Mouse (Mus musculus) left cerebral cortex, postnatal 14 days (tissue): Measurements from ENCODE around the gene Acaa1b. TPM values are rescaled to one million over a fixed set of nuclear protein-coding genes. Genes with fewer than 3 reads are reported as not detected.

ENCODE experiments used
- DNase-seq, 2 experiments: peaks; one replicate each; pipeline ENCODE4 v3.0.0; 2021 to 2022; ENCODE audit warnings: low spot score in 2 of 2, mixed read lengths in 1 of 2
- intact Hi-C: fragments of 180-260 bp; cut with DNase I; formaldehyde crosslinking; loops from one replicate; pipeline ENCODE4 v1.15.1; 2025
- long read RNA-seq, 2 experiments: library from polyadenylated mRNA; stranded (forward); transcript quantifications; one replicate each; pipeline ENCODE4 v2.0.0; 2021
- total RNA-seq, 2 experiments: library from RNA; stranded (reverse); gene quantifications; 2 replicates each; pipeline ENCODE4 v1.2.3; 2021

Gene Acaa1b
- 1 to 10 TPM; 1.2 to 2.2 TPM for total RNA-seq
- long read RNA-seq, experiment 1, partial matches to known transcripts: 0 of 5 reads
- long read RNA-seq, experiment 1, other reads (novel, unspliced or antisense): 2 of 5 reads
- long read RNA-seq, experiment 2, partial matches to known transcripts: 0 of 1 reads
- long read RNA-seq, experiment 2, other reads (novel, unspliced or antisense): 1 of 1 reads

DNA sequence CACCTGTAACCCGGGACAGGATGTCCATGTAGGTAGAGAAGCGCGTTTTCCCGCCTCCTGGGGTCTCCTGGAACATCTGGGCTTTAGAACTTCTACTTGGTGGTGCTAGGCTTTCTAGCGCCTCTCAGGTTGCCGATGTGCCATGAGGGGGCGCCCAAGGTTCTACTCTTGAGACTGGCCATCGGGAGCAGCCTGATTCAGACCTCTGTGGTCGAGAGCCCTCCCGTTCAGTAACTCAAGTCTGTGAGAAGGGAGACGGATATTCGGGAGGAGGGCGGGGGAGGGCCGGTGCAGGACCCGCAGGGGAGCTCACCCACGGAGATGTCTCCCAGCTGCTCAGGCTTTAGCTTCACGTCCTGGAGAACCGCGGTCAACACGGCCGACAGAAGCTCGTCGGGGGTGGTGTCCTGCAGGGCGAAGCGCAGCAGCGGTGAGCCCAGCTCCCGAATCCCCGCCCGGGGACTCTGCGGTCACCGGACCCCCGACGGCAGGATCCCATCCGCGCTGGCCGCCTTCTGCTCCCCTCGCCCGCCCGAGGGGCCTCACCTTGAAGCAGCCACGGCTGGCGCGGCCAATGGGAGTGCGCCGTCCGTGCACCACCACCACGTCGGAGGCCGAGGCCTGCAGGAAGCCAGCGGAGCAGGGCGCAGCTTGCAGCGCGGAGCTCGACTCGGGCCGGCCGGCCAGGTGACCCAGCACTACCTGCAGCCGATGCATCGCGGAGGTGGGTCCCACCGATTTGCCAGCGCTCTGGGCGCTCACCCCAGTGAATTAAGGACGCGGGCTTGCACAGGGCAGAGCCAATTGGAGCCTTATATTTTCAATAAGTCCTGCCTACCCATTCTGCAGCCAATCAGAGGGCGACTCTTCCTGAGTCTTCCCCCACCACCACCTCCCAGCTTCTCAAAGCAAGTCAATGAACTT, at the start of gene Acaa1b:
Acaa1b (minus strand) TSS at position 816 of the 924 bp plus-strand sequence.
- intact Hi-C loops: loop anchor here (5.0 kb wide), 1 partner anchor 271 kb away; no protein-coding TSS in a partner anchor
- DNase-seq: peak; percentile 70 to 77

DNA sequence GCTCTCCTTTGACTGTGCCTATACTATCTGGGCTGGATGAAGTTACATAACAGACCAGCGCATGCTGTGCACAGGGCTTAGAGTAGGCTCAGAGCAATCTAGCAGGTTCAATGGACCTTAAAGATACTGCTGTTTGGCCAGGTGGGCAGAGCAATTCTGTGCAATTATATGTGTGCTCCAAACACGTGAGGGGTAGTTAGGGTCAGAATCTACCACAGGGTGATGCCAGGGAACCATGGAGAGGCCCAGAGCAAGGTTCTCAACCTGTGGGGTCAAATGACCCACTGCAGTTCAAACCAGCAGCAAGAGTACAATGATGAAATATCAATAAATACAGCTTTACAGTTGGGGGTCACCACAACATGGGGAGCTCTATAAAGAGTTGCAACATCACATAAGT, 49.8 kb upstream of the Acaa1b start:
- intact Hi-C loops: no loop called here

DNA sequence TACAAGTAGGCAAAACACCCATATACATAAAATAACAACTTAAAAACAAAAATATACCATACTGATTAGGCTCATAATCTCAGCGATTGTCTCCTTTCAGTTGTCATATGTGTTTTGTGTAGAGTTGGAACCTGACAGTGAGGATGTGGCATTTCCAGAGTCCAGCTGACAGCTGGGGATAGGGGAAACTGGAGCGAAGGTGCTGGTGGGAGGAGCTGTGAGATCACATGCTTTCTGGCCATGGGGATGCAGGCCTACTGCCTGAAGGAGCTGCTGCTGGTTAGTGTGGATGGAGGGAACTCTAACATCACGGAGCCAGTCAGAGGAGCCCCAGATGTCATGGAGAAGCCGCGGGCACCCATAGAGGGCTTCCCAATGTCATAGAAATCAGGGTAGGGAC, 48.9 kb upstream of the Acaa1b start:
- intact Hi-C loops: no loop called here
- DNase-seq: no peak

More for the DNA sequence above, 49.8 kb upstream of the Acaa1b start:
- DNase-seq: no peak

DNA sequence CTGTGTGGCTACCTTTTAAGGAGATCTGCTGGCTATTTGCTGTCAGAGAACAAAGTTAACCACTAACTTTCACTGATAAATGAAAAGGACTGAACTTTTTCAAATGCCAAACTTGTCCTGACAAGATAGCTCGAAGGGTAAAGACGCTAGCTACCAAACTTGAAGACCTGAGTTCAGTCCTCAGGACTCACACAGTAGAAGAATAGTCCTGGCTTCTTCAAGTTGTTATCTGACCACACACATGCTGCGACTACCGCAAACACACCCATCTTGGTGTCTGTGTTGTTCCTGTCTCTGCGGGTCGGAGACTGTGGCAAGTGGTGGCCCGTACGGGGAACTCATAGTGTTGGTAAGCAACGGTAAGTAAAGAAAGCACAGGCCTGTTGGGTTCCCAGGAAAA, 46.7 kb upstream of the Acaa1b start:
- intact Hi-C loops: no loop called here
- no peak for DNase-seq

DNA sequence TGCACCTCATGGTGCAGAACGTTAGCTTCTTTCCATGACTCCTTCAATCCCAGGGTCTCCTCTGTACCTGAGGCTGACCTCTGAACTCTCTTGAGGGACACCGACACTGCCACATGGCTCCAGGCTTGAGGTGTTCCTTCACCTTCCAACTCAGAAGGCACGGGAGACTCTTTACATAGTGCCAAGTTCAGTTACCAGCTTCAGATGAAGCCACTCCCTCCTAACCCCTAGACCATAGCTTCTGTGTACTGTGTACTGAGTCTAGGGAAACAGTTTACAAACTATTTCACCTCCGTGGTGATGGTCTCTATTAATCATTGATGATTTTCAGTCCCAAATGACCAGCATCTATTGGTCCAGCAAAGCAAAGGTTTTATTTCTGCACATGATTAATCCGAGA, 44.8 kb upstream of the Acaa1b start:
- DNase-seq: no peak
- intact Hi-C loops: no loop called here

DNA sequence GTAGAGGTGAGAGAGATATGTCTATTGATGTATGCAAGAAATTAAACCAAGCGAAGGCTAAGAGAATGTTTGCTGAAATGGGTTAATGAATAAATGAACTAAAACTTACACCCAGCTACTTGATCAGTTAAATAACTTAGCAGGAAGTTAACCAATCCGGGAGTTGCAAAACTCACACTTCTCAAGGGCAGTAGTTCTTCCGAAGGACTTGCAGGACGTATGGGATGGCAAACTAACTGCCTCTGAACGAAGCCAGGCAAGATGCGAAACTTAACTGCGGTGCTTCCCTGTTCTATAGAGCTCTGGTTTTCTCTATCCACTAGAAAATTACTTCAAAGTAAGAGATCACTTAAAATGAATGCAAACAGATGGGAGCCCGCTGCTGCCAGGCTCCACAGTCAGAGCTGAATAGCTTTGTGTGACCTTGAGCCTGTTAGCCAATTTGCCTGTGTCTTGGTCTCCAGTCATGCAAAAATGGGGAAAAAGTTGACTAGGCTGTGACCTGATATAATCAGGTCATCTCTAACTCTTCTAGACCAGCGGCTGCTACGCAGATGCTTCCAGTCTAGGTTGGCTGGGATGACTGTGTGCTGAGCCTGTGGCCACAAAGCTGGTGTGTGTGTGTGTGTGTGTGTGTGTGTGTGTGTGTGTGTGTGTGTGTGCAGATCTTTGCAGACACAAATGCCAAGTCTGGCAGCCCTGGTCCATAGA, 42.4 kb upstream of the Acaa1b start:
- intact Hi-C loops: no loop called here
- DNase-seq: no peak

DNA sequence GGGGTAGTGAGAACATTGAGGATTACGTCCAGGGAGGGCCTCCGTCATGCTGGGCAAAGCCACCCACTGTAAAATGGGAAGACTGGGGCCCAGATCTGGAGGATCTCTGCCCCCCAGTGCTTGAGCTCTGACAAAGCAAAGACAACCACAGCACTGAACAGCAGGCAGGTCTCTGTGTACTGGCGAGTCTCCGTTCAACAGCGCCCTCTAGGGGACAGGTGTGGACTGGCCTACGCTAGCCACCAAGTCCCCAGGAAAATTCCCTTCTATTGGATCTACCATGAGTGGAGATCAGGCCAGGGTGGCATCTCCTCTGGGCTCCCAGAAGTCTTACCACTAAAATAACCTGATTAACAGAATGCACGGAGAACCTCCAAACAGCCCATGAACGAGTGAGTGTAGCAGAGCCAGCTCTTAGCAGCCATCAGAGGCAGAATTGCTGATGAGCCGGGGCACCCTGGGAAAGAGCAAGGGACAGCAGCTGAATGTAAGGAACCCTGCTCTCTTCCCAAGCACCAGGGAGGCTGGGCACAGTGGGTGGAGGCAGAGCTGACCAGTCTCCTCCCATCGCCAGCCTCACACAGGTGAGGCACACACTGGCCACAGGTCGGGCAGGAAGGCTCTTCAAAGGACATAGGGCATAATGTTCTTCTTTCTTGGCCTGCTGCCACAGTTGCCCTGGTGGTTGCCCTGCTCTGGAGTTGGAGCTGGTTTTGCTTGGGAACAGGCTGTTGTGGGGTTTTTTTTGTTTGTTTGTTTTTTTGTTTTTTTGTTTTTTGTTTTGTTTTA, 35.5 kb upstream of the Acaa1b start:
- intact Hi-C loops: no loop called here
- DNase-seq: peak in 1 of 2 experiments; percentile 16

DNA sequence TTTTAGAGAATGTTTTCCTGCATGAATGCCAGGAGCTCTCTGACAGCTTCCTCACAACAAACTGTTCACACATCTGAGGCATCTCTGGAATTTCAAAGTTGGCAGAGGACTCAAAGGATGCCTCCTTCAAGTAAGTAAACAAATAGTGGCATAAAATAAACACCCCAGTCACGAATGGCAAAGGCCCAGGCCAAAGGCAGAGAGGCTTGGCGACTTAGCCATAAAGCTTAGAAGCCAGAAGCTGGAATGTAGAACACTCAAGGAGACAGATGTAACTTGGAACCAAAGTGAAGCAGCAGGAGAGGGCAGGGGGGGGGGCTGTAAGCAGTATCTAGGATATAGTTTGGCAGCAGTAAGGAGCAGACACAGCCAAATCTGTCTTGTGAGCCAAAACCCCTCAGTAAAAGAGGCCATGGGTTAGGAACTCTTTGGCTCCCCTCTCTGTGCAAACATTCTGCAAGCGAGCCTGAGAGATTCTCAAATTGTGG, 24.4 kb upstream of the Acaa1b start:
- DNase-seq: peak in 1 of 2 experiments; percentile 43
- intact Hi-C loops: no loop called here

DNA sequence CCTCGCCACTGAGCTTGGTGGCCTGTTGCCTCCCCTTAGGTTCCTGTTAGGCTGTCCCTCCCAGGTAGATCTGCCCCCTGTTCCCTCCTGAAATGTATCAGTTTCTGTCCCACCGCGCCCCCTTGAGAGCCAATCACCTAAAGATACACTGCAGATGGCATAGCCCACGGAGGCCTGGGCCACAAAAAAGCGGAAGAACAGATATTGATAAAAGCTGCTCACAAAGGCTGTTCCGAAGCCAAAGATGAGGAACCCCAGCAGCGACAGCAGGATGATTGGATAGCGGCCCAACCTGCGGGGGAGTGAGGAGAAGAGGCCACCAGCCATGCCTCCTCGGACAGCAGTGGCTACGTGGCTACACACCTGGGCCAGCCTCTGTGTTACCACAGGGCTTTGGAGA, 22.4 kb upstream of the Acaa1b start:
- no peak for DNase-seq
- intact Hi-C loops: no loop called here

DNA sequence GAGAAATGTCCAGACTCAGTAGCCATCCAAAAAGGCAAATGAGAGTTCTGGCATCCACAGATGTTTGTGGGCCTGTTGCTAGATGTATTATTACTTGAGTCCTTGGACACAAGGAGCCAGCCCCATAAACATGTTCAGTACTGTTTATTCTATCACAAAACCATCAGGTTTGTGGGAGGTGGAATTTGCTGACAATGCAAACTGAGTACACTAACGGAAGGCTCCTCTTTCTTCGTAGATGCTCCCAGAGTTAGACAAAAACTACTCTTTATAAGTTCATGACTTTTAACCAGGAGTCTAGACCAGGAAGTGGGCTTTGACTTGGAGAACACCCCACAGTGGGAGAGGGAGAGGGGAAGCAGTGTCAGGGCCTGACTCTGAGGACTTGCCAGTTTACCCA, 10.7 kb upstream of the Acaa1b start:
- intact Hi-C loops: no loop called here

DNA sequence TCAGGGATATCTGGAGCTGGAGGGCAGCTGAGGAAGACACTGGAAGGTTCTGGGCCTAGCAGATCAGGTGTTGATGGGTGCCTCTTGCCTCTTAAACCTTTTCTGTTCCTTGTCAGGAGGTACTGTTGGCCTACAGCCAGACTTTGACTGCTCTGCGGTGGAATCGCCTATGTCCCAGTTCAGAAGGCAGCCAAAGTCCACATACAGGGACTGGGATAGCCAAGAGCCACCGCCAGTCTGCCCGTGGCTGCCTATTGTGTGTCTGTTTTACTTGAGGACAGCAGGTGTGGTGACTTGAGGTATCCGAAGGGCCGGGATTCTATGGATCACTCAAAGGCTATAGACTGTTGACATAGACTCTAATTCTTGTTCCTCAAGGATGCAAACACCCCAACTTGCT, 8.7 kb upstream of the Acaa1b start:
- intact Hi-C loops: no loop called here
- no peak for DNase-seq

More for the DNA sequence above, 10.7 kb upstream of the Acaa1b start:
- DNase-seq: no peak

DNA sequence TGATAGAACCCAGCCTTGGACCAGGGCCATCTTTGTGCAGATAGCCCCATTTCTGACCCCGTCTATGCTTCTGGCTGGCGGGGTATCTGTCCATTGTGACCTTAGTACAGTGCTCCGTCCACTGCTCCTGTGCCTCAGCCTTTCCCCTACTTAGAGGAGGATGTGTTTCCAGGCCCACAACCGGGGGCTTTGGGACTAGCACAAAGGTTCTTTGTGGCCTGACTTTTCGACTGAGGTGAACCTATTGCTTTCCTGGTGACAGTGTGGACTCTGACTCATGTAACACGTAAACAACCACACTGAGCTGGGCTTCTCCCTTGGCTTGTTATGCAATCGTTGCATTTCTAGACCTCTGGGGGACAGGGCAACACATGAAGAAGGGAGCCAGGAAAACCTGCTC, 7.8 kb upstream of the Acaa1b start:
- DNase-seq: no peak
- intact Hi-C loops: no loop called here

DNA sequence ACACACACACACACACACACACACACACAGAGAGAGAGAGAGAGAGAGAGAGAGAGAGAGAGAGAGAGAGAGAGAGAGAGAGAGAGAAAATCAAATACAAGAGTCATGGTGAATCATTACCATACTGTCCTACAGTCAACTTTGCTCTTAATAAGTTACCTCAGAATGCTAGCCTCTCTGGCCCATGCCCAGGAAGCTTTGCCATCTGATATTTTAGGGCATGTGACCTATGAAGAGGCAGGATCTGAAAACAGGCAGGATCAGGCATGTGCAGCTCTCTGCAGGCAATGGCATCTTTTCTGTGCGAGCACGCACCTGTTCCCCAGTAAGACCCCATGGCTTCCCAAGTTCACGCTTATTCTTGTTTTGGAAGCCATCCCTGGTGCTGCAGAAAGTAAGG, 3.8 kb upstream of the Acaa1b start:
- intact Hi-C loops: no loop called here
- no peak for DNase-seq

DNA sequence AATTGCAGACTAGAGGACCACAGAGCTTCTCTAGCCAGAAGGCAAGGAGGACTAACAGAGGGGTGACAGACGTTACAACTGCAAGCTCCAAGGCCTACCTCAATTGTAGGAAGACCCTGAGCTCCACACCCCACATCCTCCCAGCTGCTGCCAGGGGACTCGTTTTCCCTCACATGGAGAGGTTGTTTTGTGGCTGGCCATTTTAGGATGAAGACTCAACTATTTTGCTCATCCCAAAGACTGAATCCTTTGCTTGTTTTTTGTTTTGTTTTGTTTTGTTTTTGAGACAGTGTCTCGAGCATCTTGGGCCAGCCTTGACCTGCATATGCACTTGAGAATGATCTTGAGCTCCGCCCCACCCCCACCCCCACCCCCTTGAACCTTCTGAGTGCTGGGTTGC, 2.0 kb upstream of the Acaa1b start, which contains the start of gene Gm47289:
Gm47289 (plus strand) TSS at position 301 of the 400 bp plus-strand sequence.
- no peak for DNase-seq
- intact Hi-C loops: loop anchor here (5.0 kb wide), 1 partner anchor 268 kb away; no protein-coding TSS in a partner anchor

DNA sequence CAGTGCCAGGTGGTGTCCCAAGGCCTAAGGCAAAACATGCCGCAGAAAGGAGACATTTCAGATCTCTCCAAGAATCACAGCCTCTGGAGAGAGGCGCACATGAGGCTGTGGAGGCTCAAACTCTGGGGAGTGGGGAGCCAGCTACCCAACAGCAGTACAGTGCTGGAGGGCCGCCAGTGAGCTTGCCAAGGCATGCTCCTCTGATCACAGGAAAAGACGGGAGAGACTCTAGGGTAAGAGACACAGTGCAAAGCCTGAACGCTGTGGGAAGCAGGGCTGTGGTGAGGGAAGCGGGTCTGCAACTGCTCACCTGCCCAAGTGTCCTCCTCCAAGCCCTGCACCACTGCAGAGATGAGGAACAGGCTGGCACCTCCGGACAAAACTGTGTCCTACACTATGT, 1.1 kb downstream of the Acaa1b start:
- intact Hi-C loops: loop anchor here (5.0 kb wide), 1 partner anchor 271 kb away; no protein-coding TSS in a partner anchor
- no peak for DNase-seq

DNA sequence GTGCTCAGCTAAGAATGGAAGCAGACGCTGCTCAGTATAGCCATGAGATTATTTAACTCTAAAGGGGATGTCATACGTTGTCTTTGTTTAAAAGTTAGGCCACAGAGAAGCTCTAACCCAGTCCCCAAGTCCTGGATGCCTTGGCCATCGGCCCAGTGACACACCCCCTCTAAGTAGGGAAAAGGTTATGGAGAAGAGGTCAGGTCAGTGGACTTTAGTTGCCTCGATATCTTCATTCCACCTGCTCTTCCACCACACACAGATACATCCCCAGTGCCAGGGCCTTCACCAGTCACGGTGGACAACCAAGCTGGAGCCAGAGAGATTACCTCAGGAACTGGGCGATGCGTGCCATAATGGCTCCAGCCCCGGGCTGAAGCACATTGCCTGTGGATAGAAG, 1.5 kb downstream of the Acaa1b start:
- intact Hi-C loops: loop anchor here (5.0 kb wide), 1 partner anchor 272 kb away; no protein-coding TSS in a partner anchor

DNA sequence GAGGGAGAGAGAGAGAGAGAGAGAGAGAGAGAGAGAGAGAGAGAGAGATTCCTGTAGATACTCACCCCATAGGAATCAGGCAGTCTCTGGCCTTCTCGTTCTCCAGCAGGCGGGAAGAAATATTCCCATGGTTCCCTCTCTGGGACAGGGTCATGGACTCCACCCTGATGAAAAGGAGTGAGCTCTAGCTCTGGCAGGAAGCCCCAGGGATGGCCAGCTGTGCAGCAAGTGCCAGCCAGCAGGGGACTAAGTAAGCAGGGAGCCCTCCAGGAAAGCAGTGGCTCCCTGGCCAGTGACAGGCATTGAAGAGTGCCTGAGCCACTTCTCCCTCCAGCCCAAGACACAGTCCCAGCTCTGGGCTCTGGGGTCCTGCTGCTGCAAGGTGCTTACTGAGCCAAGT, 5.1 kb downstream of the Acaa1b start:
- no peak for DNase-seq
- intact Hi-C loops: no loop called here

More for the DNA sequence above, 1.5 kb downstream of the Acaa1b start:
- DNase-seq: no peak

DNA sequence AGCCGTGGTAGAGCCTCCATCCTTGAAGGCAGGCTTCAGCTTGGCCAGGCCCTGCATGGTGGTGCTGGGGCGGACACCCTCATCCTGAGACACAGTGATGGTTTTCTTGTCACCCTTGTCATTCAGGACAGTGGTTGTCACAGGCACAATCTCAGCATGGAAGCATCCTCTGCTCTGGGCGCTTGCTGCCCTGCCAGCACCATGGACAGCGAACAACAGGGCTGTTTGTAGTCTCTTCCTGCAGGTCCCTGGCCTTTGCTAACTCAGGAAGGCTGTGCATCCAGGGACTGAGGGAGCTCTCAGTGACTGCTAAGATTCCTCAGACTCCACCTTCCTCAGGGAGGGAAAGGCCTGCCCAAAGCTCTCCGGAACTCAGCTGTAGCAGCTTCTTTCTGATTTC, 7.3 kb downstream of the Acaa1b start:
- no peak for DNase-seq
- intact Hi-C loops: no loop called here
